Mouse (Mus musculus) lung, embryonic 14.5 days (tissue): ENCODE data around the gene Kcnq5. TPM values are rescaled to one million over a fixed set of nuclear protein-coding genes. Genes with fewer than 3 reads are reported as not detected.

Experiments used
- ATAC-seq: fragments of 200-750 bp; cut with Nextera tagmentation; 2 replicates; pipeline ENCODE4 v1.8.0; 2017; ENCODE audit warnings: mild to moderate bottlenecking, moderate TSS enrichment, moderate library complexity; ENCODE audit not compliant: insufficient read depth
- DNase-seq: peaks from one replicate; pipeline ENCODE4 v3.0.0-alpha.2; 2015
- H3K27ac ChIP-seq: fragments of 300-500 bp; sonication (generic); 2 replicates; pipeline ENCODE4 v1.5.1; 2014; ENCODE audit warnings: low read depth, mild to moderate bottlenecking, moderate library complexity
- H3K27me3 ChIP-seq: fragments of 300-500 bp; sonication (generic); 2 replicates; pipeline ENCODE4 v1.6.1; 2014; ENCODE audit warnings: low read length, control low read depth; ENCODE audit not compliant: insufficient read depth
- H3K36me3 ChIP-seq: fragments of 300-500 bp; sonication (generic); 2 replicates; pipeline ENCODE4 v1.6.1; 2014; ENCODE audit warnings: control low read depth; ENCODE audit not compliant: insufficient read depth
- H3K4me1 ChIP-seq: fragments of 300-500 bp; sonication (generic); 2 replicates; pipeline ENCODE4 v1.6.1; 2014; ENCODE audit warnings: antibody characterized with exemption, control low read depth; ENCODE audit not compliant: insufficient read depth
- H3K4me2 ChIP-seq: fragments of 300-500 bp; sonication (generic); 2 replicates; pipeline ENCODE4 v1.6.1; 2014; ENCODE audit warnings: mild to moderate bottlenecking
- H3K4me3 ChIP-seq: fragments of 300-500 bp; sonication (generic); 2 replicates; pipeline ENCODE4 v1.5.1; 2014; ENCODE audit warnings: low read depth, low read length
- H3K9ac ChIP-seq: fragments of 300-500 bp; sonication (generic); 2 replicates; pipeline ENCODE4 v1.6.1; 2014
- H3K9me3 ChIP-seq: fragments of 300-500 bp; sonication (generic); 2 replicates; pipeline ENCODE4 v1.6.1; 2016; ENCODE audit warnings: low read depth, low read length, control low read depth
- CTCF ChIP-seq: IDR thresholded peaks from 2 replicates; pipeline ENCODE4 v1.5.1; 2016; ENCODE audit warnings: antibody characterized with exemption, low read depth
- WGBS: fragments of 180-500 bp; shearing (Covaris S2); extraction: QIAGEN DNeasy Blood & Tissue Kit; methylation state at CpG from one replicate; pipeline ENCODE4 v1.1.7; 2014; 5-methylcytosine and 5-hydroxymethylcytosine counted together
- polyA plus RNA-seq: library from polyadenylated mRNA; unstranded; fragments of >200 nt; fragmentation: Nextera tagmentation; extraction: Ambion mirVana; gene quantifications from 2 replicates; pipeline ENCODE4 v1.2.1, GENCODE M21; 2014

Gene Kcnq5
- polyA plus RNA-seq, 1 experiment from 2014 or later = 3.1 TPM

DNA sequence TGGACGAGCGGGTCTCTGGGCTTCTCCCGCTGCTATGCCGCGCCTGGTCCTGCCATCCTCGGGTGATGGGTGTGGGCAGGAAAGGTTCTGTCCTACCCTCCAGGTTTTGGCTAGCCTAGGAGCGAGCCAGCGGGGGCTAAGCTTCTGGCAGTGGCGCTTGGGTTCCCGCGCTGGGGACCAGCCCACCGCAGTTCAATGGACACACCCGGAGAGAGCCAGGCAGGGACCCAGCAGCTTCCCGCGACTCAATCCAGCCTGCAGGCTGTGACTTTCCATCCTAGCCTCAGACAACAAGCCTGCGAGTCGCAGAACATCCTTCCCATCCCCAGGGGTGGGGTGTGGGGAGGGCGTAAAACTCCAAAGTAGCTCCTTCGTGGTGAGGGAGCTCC is 335 bp upstream of the Kcnq5 start:
- Histone ChIP-seq H3K9me3 (no peaks in the 10 kb centered on the region), H3K4me2 (peak overlapping the region; percentile 93), H3K4me1 (no peaks in the 10 kb centered on the region), H3K27ac (no peak overlapping the region; the same call in 1 of the 2 replicates), H3K27me3 (no peaks in the 10 kb centered on the region), H3K36me3 (no peaks in the 10 kb centered on the region), H3K9ac (peak overlapping the region; percentile 67), H3K4me3 (peak overlapping the region; percentile 66)
- ATAC-seq = peak; percentile 30; the same call in 1 of the 2 replicates
- peak; percentile 54 for DNase-seq
- WGBS = 1% methylated on average over 19 of the region's 19 CpGs
- no peak for TF ChIP-seq CTCF

DNA sequence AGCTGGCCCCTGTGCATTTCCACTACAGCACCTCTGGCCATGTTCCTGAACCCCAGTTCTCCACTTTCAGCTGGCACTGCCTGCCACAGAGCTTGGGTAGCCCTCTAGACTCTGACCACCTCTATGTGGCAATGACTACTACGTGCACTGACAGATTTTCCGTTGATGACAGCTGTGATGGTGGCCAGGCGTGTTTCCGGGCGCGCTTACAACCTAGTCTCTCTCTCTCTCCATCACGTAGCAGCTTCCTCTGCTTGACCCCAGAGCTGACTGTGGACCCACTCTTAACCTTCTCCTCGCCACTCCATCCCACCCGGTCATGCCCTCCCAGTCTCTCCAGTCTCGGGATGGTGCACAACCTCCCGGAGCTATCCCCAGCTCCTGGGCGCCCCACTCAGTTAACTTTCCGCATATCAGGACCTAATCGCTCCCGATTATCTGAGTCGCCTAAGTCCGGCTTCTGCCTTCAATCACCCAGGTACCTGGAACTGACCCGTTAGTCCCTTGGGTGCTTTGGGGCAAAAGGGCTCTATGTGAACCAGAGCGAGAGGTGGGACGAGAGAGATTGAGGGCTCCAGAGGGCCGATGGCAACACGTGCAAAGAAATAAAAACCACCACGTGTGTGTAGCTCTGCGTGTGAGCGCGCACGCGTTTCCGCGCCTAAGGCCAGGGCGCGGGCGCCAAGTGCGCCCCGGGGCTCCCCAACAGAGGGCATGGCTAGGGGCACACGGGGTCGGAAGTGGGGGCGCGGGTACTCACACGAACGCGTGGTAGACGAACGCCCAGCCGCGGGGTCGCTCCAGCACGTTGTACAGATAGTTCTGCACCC is 1.1 kb downstream of the Kcnq5 start:
- H3K36me3 ChIP-seq = no peaks in the 10 kb centered on the region
- peak; percentile 55 for ATAC-seq
- peak overlapping the region; percentile 93 for H3K4me2 ChIP-seq
- peak overlapping the region; percentile 67 for H3K9ac ChIP-seq
- no peaks in the 10 kb centered on the region for H3K9me3 ChIP-seq
- peak overlapping the region; percentile 50; the same call in 1 of the 2 replicates for H3K27ac ChIP-seq
- DNase-seq = peak; percentile 61
- H3K4me3 ChIP-seq = peak overlapping the region; percentile 66
- TF ChIP-seq CTCF = no peak
- under 1% methylated on average over 43 of the region's 48 CpGs for WGBS
- no peaks in the 10 kb centered on the region for H3K4me1 ChIP-seq
- H3K27me3 ChIP-seq = no peaks in the 10 kb centered on the region

DNA sequence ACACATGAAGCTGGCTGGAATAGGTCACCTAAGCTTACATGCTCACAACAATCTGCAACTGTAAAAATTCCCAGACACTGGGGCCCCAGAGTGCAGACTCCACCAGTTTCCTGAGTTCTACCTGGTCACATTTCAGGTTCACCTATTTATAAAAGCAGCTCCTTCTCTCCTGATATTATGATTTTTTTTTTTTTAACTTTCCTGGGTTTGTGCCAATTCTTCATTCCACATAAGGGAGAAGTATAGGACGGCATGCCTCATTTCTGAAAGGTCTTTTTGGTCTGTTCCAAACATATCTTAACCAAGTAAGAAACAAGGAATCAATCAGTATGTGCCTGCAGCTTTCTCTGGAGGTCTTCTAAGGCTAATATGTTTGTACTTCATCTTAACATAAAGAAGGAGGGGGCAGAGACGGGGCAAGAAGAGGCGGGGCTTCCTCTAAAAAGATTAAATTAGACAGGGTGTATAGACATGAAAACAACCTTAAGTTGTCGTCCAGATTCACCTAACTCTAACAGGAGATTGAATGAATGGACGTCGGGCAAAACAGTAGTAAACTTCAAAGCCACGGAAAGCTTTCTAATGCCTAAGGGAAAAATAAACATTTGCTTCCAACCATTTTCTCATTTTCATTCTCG is 2.0 kb downstream of the Kcnq5 start:
- no peak overlapping the region for H3K27ac ChIP-seq

DNA sequence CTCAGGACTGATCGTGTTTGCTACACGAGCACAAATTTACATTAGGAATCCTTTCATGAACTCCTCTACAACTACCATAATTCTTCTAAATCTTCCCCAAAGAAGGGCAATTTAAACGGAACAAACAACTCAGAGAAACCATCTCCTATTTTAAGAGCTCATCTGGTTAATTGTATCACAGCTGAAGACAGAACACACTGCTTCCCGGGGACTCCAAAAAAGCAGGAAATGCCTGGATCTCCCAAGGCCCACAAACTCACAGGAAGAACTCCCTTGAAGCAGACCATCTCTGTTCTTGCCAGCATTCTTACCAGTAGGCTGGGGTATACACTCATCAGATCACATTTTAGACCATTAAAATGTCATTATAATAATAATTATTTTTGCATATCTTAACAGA is 3.7 kb downstream of the Kcnq5 start:
- H3K4me2 ChIP-seq = no peak overlapping the region
- no peaks in the 10 kb centered on the region for H3K27me3 ChIP-seq
- no peaks in the 10 kb centered on the region for H3K4me1 ChIP-seq
- H3K27ac ChIP-seq = no peak overlapping the region
- no peak overlapping the region for H3K9ac ChIP-seq
- ATAC-seq = no peak
- no peak overlapping the region for H3K4me3 ChIP-seq
- H3K36me3 ChIP-seq = no peaks in the 10 kb centered on the region
- 35% methylated on average over 4 of the region's 4 CpGs for WGBS
- DNase-seq = no peak
- no peak for TF ChIP-seq CTCF
- H3K9me3 ChIP-seq = no peaks in the 10 kb centered on the region

More for the DNA sequence above, 2.0 kb downstream of the Kcnq5 start:
- ATAC-seq = no peak
- Histone ChIP-seq H3K4me3 (peak overlapping the region; percentile 66), H3K4me2 (peak overlapping the region; percentile 93), H3K4me1 (no peaks in the 10 kb centered on the region), H3K9ac (peak overlapping the region; percentile 67; the same call in 1 of the 2 replicates), H3K27me3 (no peaks in the 10 kb centered on the region), H3K36me3 (no peaks in the 10 kb centered on the region), H3K9me3 (no peaks in the 10 kb centered on the region)
- DNase-seq = peak; percentile 63
- 3% methylated on average over 8 of the region's 8 CpGs for WGBS
- TF ChIP-seq CTCF = no peak

DNA sequence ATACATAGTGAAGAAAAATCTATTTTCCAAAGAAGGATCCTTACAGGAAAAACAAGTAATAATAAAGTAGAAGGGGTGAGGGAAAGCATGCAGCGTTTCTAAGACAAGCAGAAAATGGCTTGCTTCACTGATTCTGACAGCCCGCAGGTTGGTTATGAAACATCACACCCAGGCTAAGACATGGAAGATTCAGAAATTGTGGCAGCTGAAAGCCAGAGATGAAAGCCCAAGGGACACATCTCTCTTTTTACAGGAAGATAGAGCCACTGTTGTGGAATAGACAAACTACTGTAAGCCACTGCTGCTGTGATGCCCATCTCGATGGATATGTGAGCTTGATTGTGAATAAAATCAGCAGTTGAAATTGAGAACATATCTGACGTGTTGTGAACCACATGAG is 20.9 kb downstream of the Kcnq5 start:
- Histone ChIP-seq H3K9ac (no peak overlapping the region), H3K36me3 (no peaks in the 10 kb centered on the region), H3K27me3 (no peaks in the 10 kb centered on the region), H3K4me1 (no peaks in the 10 kb centered on the region), H3K9me3 (no peaks in the 10 kb centered on the region), H3K27ac (no peak overlapping the region), H3K4me3 (no peak overlapping the region), H3K4me2 (no peak overlapping the region)
- ATAC-seq (no peak), DNase-seq (no peak)
- WGBS = 50% methylated on average over 4 of the region's 4 CpGs
- no peak for TF ChIP-seq CTCF

DNA sequence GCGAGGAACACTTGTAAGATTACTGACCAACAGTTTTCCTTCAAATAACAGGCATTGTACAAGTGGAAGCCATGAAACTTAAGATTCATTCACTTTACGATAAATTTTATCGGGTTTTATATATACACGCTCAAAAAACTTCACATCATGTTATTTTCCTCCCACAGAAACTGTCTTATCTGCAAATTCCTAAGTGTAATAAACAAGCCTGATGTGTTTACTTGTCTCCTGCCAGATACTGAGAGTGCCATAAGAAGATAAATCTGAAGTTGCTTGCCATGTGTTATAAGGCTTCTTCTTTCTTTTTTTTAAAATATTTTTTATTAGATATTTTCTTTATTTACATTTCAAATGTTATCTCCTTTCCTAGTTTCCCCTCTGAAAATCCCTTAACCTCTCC is 34.6 kb downstream of the Kcnq5 start:
- H3K4me1 ChIP-seq = no peaks in the 10 kb centered on the region
- H3K4me3 ChIP-seq = no peak overlapping the region
- no peak for TF ChIP-seq CTCF
- H3K4me2 ChIP-seq = no peak overlapping the region
- H3K9ac ChIP-seq = no peak overlapping the region
- no peaks in the 10 kb centered on the region for H3K36me3 ChIP-seq
- no peaks in the 10 kb centered on the region for H3K9me3 ChIP-seq
- ATAC-seq (peak; percentile 83; the same call in 1 of the 2 replicates), DNase-seq (peak; percentile 56)
- 37% methylated on average over 4 of the region's 4 CpGs for WGBS
- no peak overlapping the region for H3K27ac ChIP-seq
- no peaks in the 10 kb centered on the region for H3K27me3 ChIP-seq

DNA sequence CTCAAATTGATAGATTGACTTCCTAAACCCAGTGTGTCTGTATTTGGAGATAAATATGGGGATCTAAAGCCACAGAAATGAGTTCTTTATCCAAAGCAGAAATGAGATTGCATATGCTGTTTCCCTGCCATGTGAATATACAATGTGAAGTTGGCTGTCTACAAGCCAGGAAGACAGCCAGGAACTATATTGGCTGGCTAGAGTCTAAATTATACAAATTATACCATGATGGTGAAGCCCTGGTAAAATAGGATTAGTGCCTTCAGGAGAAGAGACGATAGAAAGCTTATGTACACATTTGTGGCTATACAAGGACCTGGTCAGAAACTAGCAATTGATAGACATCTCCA is 38.5 kb downstream of the Kcnq5 start:
- 77% methylated on average over 1 of the region's 1 CpGs for WGBS
- ATAC-seq = no peak
- Histone ChIP-seq H3K27me3 (no peaks in the 10 kb centered on the region), H3K36me3 (no peaks in the 10 kb centered on the region), H3K27ac (no peak overlapping the region), H3K9ac (no peak overlapping the region), H3K4me2 (no peak overlapping the region), H3K9me3 (no peaks in the 10 kb centered on the region), H3K4me1 (no peaks in the 10 kb centered on the region), H3K4me3 (no peak overlapping the region)
- no peak for DNase-seq
- TF ChIP-seq CTCF = no peak
